Mouse (Mus musculus): Measurements from ENCODE around the gene Tubg2.
A peak's percentile ranks its signal among the peaks of the same experiment; 100 is the strongest.
"Not testable (repeated sequence)": the region's sequence is repeated elsewhere in the genome, so short reads cannot be mapped to it uniquely, and the experiment has no call there.

The Tubg2 gene

GRCm38 (mm10) chr11:101140164-101140819 lies 15.4 kb upstream of the Tubg2 start:
- peak; percentile 77 for DNase-seq

GRCm38 (mm10) chr11:101141088-101141487 lies 14.6 kb upstream of the Tubg2 start:
- DNase-seq, result no peak

- no peak for DNase-seq
Measured at GRCm38 (mm10) chr11:101142215-101142967, 13.3 kb upstream of the Tubg2 start.

- DNase-seq, result peak; percentile 77
Measured at GRCm38 (mm10) chr11:101143338-101144225, 12.1 kb upstream of the Tubg2 start.

- DNase-seq, result peak; percentile 77
Measured at GRCm38 (mm10) chr11:101146377-101146776, 9.3 kb upstream of the Tubg2 start.

- no peak for DNase-seq
Measured at GRCm38 (mm10) chr11:101148751-101149150, 7.0 kb upstream of the Tubg2 start.

GRCm38 (mm10) chr11:101149178-101150105 lies 6.3 kb upstream of the Tubg2 start:
- DNase-seq, result no peak

GRCm38 (mm10) chr11:101151063-101151462 lies 4.6 kb upstream of the Tubg2 start:
- DNase-seq, result no peak

GRCm38 (mm10) chr11:101152825-101153224 lies 2.9 kb upstream of the Tubg2 start:
- no peak for DNase-seq

GRCm38 (mm10) chr11:101154648-101155047 lies 1.1 kb upstream of the Tubg2 start:
- no peak for DNase-seq

GRCm38 (mm10) chr11:101155151-101155550 lies 556 bp upstream of the Tubg2 start:
- no peak for DNase-seq

GRCm38 (mm10) chr11:101160151-101160550 lies 4.4 kb downstream of the Tubg2 start:
- not testable (repeated sequence) for DNase-seq

GRCm38 (mm10) chr11:101160981-101161505 lies 5.3 kb downstream of the Tubg2 start:
- DNase-seq, result not testable (repeated sequence)

- no peak for DNase-seq
Measured at GRCm38 (mm10) chr11:101161551-101161950, 5.8 kb downstream of the Tubg2 start.

- DNase-seq, result no peak
Measured at GRCm38 (mm10) chr11:101162301-101162700, 6.6 kb downstream of the Tubg2 start.

- DNase-seq, result no peak
Measured at GRCm38 (mm10) chr11:101162772-101163171, 7.1 kb downstream of the Tubg2 start.

- no peak for DNase-seq
Measured at GRCm38 (mm10) chr11:101163476-101164350, 8.0 kb downstream of the Tubg2 start.

GRCm38 (mm10) chr11:101164351-101164665 lies 8.6 kb downstream of the Tubg2 start:
- no peak for DNase-seq

- DNase-seq, result no peak
Measured at GRCm38 (mm10) chr11:101164677-101165580, 9.2 kb downstream of the Tubg2 start.

GRCm38 (mm10) chr11:101166357-101166756 lies 10.7 kb downstream of the Tubg2 start:
- no peak for DNase-seq
